Mouse (Mus musculus): Measurements from ENCODE around the gene Rnase2a. TPM values are rescaled to one million over a fixed set of nuclear protein-coding genes. Genes with fewer than 3 reads are reported as not detected.
A peak's percentile ranks its signal among the peaks of the same experiment; 100 is the strongest.
"Not testable (repeated sequence)": the region's sequence is repeated elsewhere in the genome, so short reads cannot be mapped to it uniquely, and the experiment has no call there.

The Rnase2a gene
- polyA plus RNA-seq, 1 experiment, result not detected

GRCm38 (mm10) chr14:51247736-51248135 is 8.2 kb downstream of the Rnase2a start:
- H3K4me1 ChIP-seq (ENCODE audit: control insufficient read depth, insufficient read depth, low read length), result no peaks in the 10 kb centered on the region
- no peak overlapping the region for H3K27ac ChIP-seq (ENCODE audit: insufficient read depth, low read length)
- TF ChIP-seq CTCF (IDR thresholded peaks at IDR 0.05; ENCODE audit: borderline replicate concordance, insufficient read depth, low read length) (no peak), POLR2A (IDR thresholded peaks at IDR 0.05; ENCODE audit: low read depth, low read length) (no peak)
- no peak overlapping the region for H3K4me3 ChIP-seq (ENCODE audit: insufficient read depth, low read length)

GRCm38 (mm10) chr14:51240899-51241298 is 15.0 kb downstream of the Rnase2a start:
- no peaks in the 10 kb centered on the region for H3K4me1 ChIP-seq (ENCODE audit: control insufficient read depth, insufficient read depth, low read length)
- no peak overlapping the region for H3K27ac ChIP-seq (ENCODE audit: insufficient read depth, low read length)
- H3K4me3 ChIP-seq (ENCODE audit: insufficient read depth, low read length), result no peak overlapping the region
- TF ChIP-seq POLR2A (IDR thresholded peaks at IDR 0.05; ENCODE audit: low read depth, low read length), result no peak
- TF ChIP-seq CTCF (IDR thresholded peaks at IDR 0.05; ENCODE audit: borderline replicate concordance, insufficient read depth, low read length), result peak; percentile 36; the same call in 1 of the 2 replicates

- H3K27ac ChIP-seq (ENCODE audit: insufficient read depth, low read length); H3K4me1 ChIP-seq (ENCODE audit: control insufficient read depth, insufficient read depth, low read length); H3K4me3 ChIP-seq (ENCODE audit: insufficient read depth, low read length): not testable (repeated sequence)
Measured at GRCm38 (mm10) chr14:51237488-51237887, 18.4 kb downstream of the Rnase2a start.

GRCm38 (mm10) chr14:51229657-51230056 is 26.3 kb downstream of the Rnase2a start:
- H3K27ac ChIP-seq (ENCODE audit: insufficient read depth, low read length); H3K4me3 ChIP-seq (ENCODE audit: insufficient read depth, low read length); H3K4me1 ChIP-seq (ENCODE audit: control insufficient read depth, insufficient read depth, low read length): not testable (repeated sequence)

GRCm38 (mm10) chr14:51220075-51220474 is 35.8 kb downstream of the Rnase2a start:
- H3K27ac ChIP-seq (ENCODE audit: insufficient read depth, low read length); H3K4me3 ChIP-seq (ENCODE audit: insufficient read depth, low read length); H3K4me1 ChIP-seq (ENCODE audit: control insufficient read depth, insufficient read depth, low read length): not testable (repeated sequence)

Other genes with a start within 250 kb of the Rnase2a start
- gene Rnase10, start 248.4 kb downstream of the Rnase2a start, polyA plus RNA-seq (2011; ENCODE audit: insufficient read length, low read depth, missing spikeins), result 0.68 and 0.87 TPM in 2 replicates
- gene Rnase9, start 214.2 kb downstream of the Rnase2a start, polyA plus RNA-seq (2011; ENCODE audit: insufficient read length, low read depth, missing spikeins), result not detected in 2 replicates
- not detected in 2 replicates for gene Rnase11, start 205.9 kb downstream of the Rnase2a start, polyA plus RNA-seq (2011; ENCODE audit: insufficient read length, low read depth, missing spikeins)
- gene Rnase12, start 198.5 kb downstream of the Rnase2a start, polyA plus RNA-seq (2011; ENCODE audit: insufficient read length, low read depth, missing spikeins), result not detected in 2 replicates
- not detected in 2 replicates for gene Olfr750, start 181.7 kb downstream of the Rnase2a start, polyA plus RNA-seq (2011; ENCODE audit: insufficient read length, low read depth, missing spikeins)
- gene Rnase4, start 165.0 kb downstream of the Rnase2a start, polyA plus RNA-seq (2011; ENCODE audit: insufficient read length, low read depth, missing spikeins), result 116 and 134 TPM in 2 replicates
- 11.4 TPM in 2 replicates for gene Ang, start 165.0 kb downstream of the Rnase2a start, polyA plus RNA-seq (2011; ENCODE audit: insufficient read length, low read depth, missing spikeins)
- not detected in 2 replicates for gene Eddm3b, start 141.7 kb downstream of the Rnase2a start, polyA plus RNA-seq (2011; ENCODE audit: insufficient read length, low read depth, missing spikeins)
- not detected in 2 replicates for gene Rnase6, start 132.2 kb downstream of the Rnase2a start, polyA plus RNA-seq (2011; ENCODE audit: insufficient read length, low read depth, missing spikeins)
- gene Rnase1, start 109.3 kb downstream of the Rnase2a start, polyA plus RNA-seq (2011; ENCODE audit: insufficient read length, low read depth, missing spikeins), result not detected in 2 replicates
- not detected in 2 replicates for gene Rnase2b, start 93.9 kb downstream of the Rnase2a start, polyA plus RNA-seq (2011; ENCODE audit: insufficient read length, low read depth, missing spikeins)
- not detected in 2 replicates for gene Ang2, start 57.0 kb downstream of the Rnase2a start, polyA plus RNA-seq (2011; ENCODE audit: insufficient read length, low read depth, missing spikeins)
- not detected in 2 replicates for gene Ear14, start 52.7 kb downstream of the Rnase2a start, polyA plus RNA-seq (2011; ENCODE audit: insufficient read length, low read depth, missing spikeins)
- gene Gm7247, start 105.6 kb upstream of the Rnase2a start, polyA plus RNA-seq (2011; ENCODE audit: insufficient read length, low read depth, missing spikeins), result not detected in 2 replicates
- not detected in 2 replicates for gene Vmn2r88, start 154.7 kb upstream of the Rnase2a start, polyA plus RNA-seq (2011; ENCODE audit: insufficient read length, low read depth, missing spikeins)
- gene Vmn2r89, start 195.7 kb upstream of the Rnase2a start, polyA plus RNA-seq (2011; ENCODE audit: insufficient read length, low read depth, missing spikeins), result not detected in 2 replicates

Measured in embryonic fibroblast, embryonic 13.5 days (primary cell).